Mouse (Mus musculus) hematopoietic stem cell, adult 5-6 weeks (primary cell): ENCODE measurements around the gene Ppp6r3. TPM values are rescaled to one million over a fixed set of nuclear protein-coding genes. Genes with fewer than 3 reads are reported as not detected.
"Not testable (repeated sequence)": the region's sequence is repeated elsewhere in the genome, so short reads cannot be mapped to it uniquely, and the experiment has no call there.

Experiments used
- ATAC-seq, 2 experiments: fragments of 125-278 bp in 1 of 2; replicated peaks in 1 of 2; 2 replicates each; pipeline ENCODE4 v1.8.0; 2016 to 2017; ENCODE audit warnings: inconsistent platforms in 2 of 2, mild to moderate bottlenecking in 2 of 2, moderate number of reproducible peaks in 2 of 2, low read depth in 1 of 2, moderate TSS enrichment in 1 of 2; ENCODE audit not compliant: low FRiP score in 2 of 2, poor library complexity in 2 of 2, severe bottlenecking in 2 of 2, insufficient read depth in 1 of 2, low TSS enrichment in 1 of 2
- total RNA-seq: library from RNA; stranded (forward); fragments of 172-1452, 232-1000 nt; gene quantifications from 2 replicates; pipeline ENCODE4 v1.2.3, GENCODE M21; 2017

The Ppp6r3 gene
- total RNA-seq = 119 and 126 TPM in 2 replicates

- ATAC-seq = peak; percentile 94
These were observed at the start of gene Ppp6r3 for GRCm38 (mm10) chr19:3575632-3576384. TSS of gene Ppp6r3 (minus strand) at chr19:3575749.

GRCm38 (mm10) chr19:3625111-3625510, 49.6 kb upstream of the Ppp6r3 start:
- ATAC-seq = no peak

- peak; percentile 69 to 70; a peak in 3 of 4 replicates for ATAC-seq
These were observed 48.3 kb upstream of the Ppp6r3 start for GRCm38 (mm10) chr19:3623824-3624223.

GRCm38 (mm10) chr19:3623294-3623693, 47.7 kb upstream of the Ppp6r3 start:
- no peak for ATAC-seq

- no peak for ATAC-seq
These were observed 45.3 kb upstream of the Ppp6r3 start for GRCm38 (mm10) chr19:3620871-3621270.

- no peak for ATAC-seq
These were observed 43.8 kb upstream of the Ppp6r3 start for GRCm38 (mm10) chr19:3619359-3619758.

GRCm38 (mm10) chr19:3613991-3614390, 38.4 kb upstream of the Ppp6r3 start:
- no peak for ATAC-seq

GRCm38 (mm10) chr19:3612534-3613273, 37.2 kb upstream of the Ppp6r3 start:
- no peak for ATAC-seq

GRCm38 (mm10) chr19:3611730-3612129, 36.2 kb upstream of the Ppp6r3 start:
- no peak for ATAC-seq

- 0 out of 4 replicates have a peak, but pooled peaks of 1 of the 2 experiments have one; percentile 27 for ATAC-seq
These were observed 35.3 kb upstream of the Ppp6r3 start for GRCm38 (mm10) chr19:3610886-3611285.

GRCm38 (mm10) chr19:3609826-3610225, 34.3 kb upstream of the Ppp6r3 start:
- no peak for ATAC-seq

GRCm38 (mm10) chr19:3594316-3594715, 18.8 kb upstream of the Ppp6r3 start:
- ATAC-seq = no peak

- no peak for ATAC-seq
These were observed 18.0 kb upstream of the Ppp6r3 start for GRCm38 (mm10) chr19:3593379-3594055.

GRCm38 (mm10) chr19:3589968-3590367, 14.4 kb upstream of the Ppp6r3 start:
- ATAC-seq = no peak

GRCm38 (mm10) chr19:3589547-3589946, 14.0 kb upstream of the Ppp6r3 start:
- no peak for ATAC-seq

GRCm38 (mm10) chr19:3587729-3588128, 12.2 kb upstream of the Ppp6r3 start:
- ATAC-seq = not testable (repeated sequence)

GRCm38 (mm10) chr19:3586540-3586939, 11.0 kb upstream of the Ppp6r3 start:
- peak; percentile 56 to 60; a peak in 2 of 4 replicates for ATAC-seq

GRCm38 (mm10) chr19:3586026-3586425, 10.5 kb upstream of the Ppp6r3 start:
- ATAC-seq = no peak
